Mouse (Mus musculus): Measurements from ENCODE around the gene Tomm22. TPM values are rescaled to one million over a fixed set of nuclear protein-coding genes. Genes with fewer than 3 reads are reported as not detected.

The Tomm22 gene
- polyA plus RNA-seq, 1 experiment from 2014 or later = 250 TPM

GRCm38 (mm10) chr15:79697558-79698187 lies 27.0 kb downstream of the Tomm22 start:
- H3K4me3 ChIP-seq = no peak overlapping the region
- no peak for DNase-seq (ENCODE audit: low spot score)
- no peak overlapping the region for H3K27ac ChIP-seq (replicated peaks)
- H3K4me1 ChIP-seq = peaks cover 26% of the 10 kb centered on the region
- no peaks in the 10 kb centered on the region for H3K27me3 ChIP-seq (replicated peaks; ENCODE audit: low read depth, poor library complexity, severe bottlenecking)
- peaks cover 51% of the 10 kb centered on the region for H3K36me3 ChIP-seq (replicated peaks)
- WGBS = 85% methylated on average over 9 of the region's 9 CpGs
- no peaks in the 10 kb centered on the region for H3K9me3 ChIP-seq

GRCm38 (mm10) chr15:79706603-79707214 lies 36.0 kb downstream of the Tomm22 start:
- peaks cover 58% of the 10 kb centered on the region for H3K36me3 ChIP-seq (replicated peaks)
- no peak overlapping the region for H3K27ac ChIP-seq (replicated peaks)
- H3K4me3 ChIP-seq = no peak overlapping the region
- DNase-seq (ENCODE audit: low spot score) = no peak
- H3K9me3 ChIP-seq = no peaks in the 10 kb centered on the region
- 89% methylated on average over 17 of the region's 17 CpGs for WGBS
- H3K4me1 ChIP-seq = no peaks in the 10 kb centered on the region
- H3K27me3 ChIP-seq (replicated peaks; ENCODE audit: low read depth, poor library complexity, severe bottlenecking) = no peaks in the 10 kb centered on the region

GRCm38 (mm10) chr15:79708229-79708822 lies 37.7 kb downstream of the Tomm22 start:
- Histone ChIP-seq H3K36me3 (replicated peaks) (peaks cover 74% of the 10 kb centered on the region), H3K4me3 (no peak overlapping the region), H3K27ac (replicated peaks) (no peak overlapping the region), H3K27me3 (replicated peaks; ENCODE audit: low read depth, poor library complexity, severe bottlenecking) (no peaks in the 10 kb centered on the region), H3K9me3 (no peaks in the 10 kb centered on the region), H3K4me1 (no peaks in the 10 kb centered on the region)
- 91% methylated on average over 5 of the region's 5 CpGs for WGBS
- no peak for DNase-seq (ENCODE audit: low spot score)

GRCm38 (mm10) chr15:79715646-79716045 lies 45.0 kb downstream of the Tomm22 start:
- no peaks in the 10 kb centered on the region for H3K9me3 ChIP-seq
- no peaks in the 10 kb centered on the region for H3K27me3 ChIP-seq (replicated peaks; ENCODE audit: low read depth, poor library complexity, severe bottlenecking)
- no peak overlapping the region for H3K4me3 ChIP-seq
- H3K27ac ChIP-seq (replicated peaks) = no peak overlapping the region
- no peak for DNase-seq (ENCODE audit: low spot score)
- WGBS = 93% methylated on average over 7 of the region's 7 CpGs
- H3K36me3 ChIP-seq (replicated peaks) = peaks cover 100% of the 10 kb centered on the region
- H3K4me1 ChIP-seq = peaks cover 2% of the 10 kb centered on the region; the same call in 1 of the 2 replicates

GRCm38 (mm10) chr15:79716710-79717109 lies 46.0 kb downstream of the Tomm22 start:
- no peak overlapping the region for H3K4me3 ChIP-seq
- DNase-seq (ENCODE audit: low spot score) = no peak
- WGBS = 91% methylated on average over 6 of the region's 6 CpGs
- H3K27ac ChIP-seq (replicated peaks) = no peak overlapping the region
- H3K27me3 ChIP-seq (replicated peaks; ENCODE audit: low read depth, poor library complexity, severe bottlenecking) = no peaks in the 10 kb centered on the region
- no peaks in the 10 kb centered on the region for H3K9me3 ChIP-seq
- peaks cover 11% of the 10 kb centered on the region for H3K4me1 ChIP-seq
- H3K36me3 ChIP-seq (replicated peaks) = peaks cover 98% of the 10 kb centered on the region

- Histone ChIP-seq H3K36me3 (replicated peaks) (peaks cover 91% of the 10 kb centered on the region), H3K27me3 (replicated peaks; ENCODE audit: low read depth, poor library complexity, severe bottlenecking) (no peaks in the 10 kb centered on the region), H3K4me1 (peaks cover 11% of the 10 kb centered on the region), H3K9me3 (no peaks in the 10 kb centered on the region), H3K4me3 (no peak overlapping the region), H3K27ac (replicated peaks) (no peak overlapping the region)
- 87% methylated on average over 8 of the region's 8 CpGs for WGBS
- DNase-seq (ENCODE audit: low spot score) = no peak
These were observed 49.6 kb downstream of the Tomm22 start for GRCm38 (mm10) chr15:79720267-79720666.

- Histone ChIP-seq H3K27ac (replicated peaks) (0 out of 2 replicates have a peak overlapping the region, but pooled peaks have one; percentile 14), H3K4me3 (no peak overlapping the region), H3K4me1 (peaks cover 11% of the 10 kb centered on the region), H3K36me3 (replicated peaks) (peaks cover 91% of the 10 kb centered on the region), H3K27me3 (replicated peaks; ENCODE audit: low read depth, poor library complexity, severe bottlenecking) (no peaks in the 10 kb centered on the region), H3K9me3 (no peaks in the 10 kb centered on the region)
- 82% methylated on average over 4 of the region's 4 CpGs for WGBS
- DNase-seq (ENCODE audit: low spot score) = no peak
These were observed 50.1 kb downstream of the Tomm22 start for GRCm38 (mm10) chr15:79720796-79721195.

Other genes starting within 250 kb of the Tomm22 start
- 143 and 156 TPM in 2 replicates for gene Csnk1e, start 215.3 kb upstream of the Tomm22 start, polyA plus RNA-seq (2016; fragmentation: Nextera tagmentation; extraction: Ambion mirVana)
- gene Kcnj4, start 165.6 kb upstream of the Tomm22 start, polyA plus RNA-seq (2016; fragmentation: Nextera tagmentation; extraction: Ambion mirVana) = not detected in 2 replicates
- 7.1 and 8.8 TPM in 2 replicates for gene Kdelr3, start 154.4 kb upstream of the Tomm22 start, polyA plus RNA-seq (2016; fragmentation: Nextera tagmentation; extraction: Ambion mirVana)
- gene Ddx17, start 124.1 kb upstream of the Tomm22 start, polyA plus RNA-seq (2016; fragmentation: Nextera tagmentation; extraction: Ambion mirVana) = 43.7 and 44.9 TPM in 2 replicates
- gene Dmc1, start 65.8 kb upstream of the Tomm22 start, polyA plus RNA-seq (2016; fragmentation: Nextera tagmentation; extraction: Ambion mirVana) = 1.2 and 1.4 TPM in 2 replicates
- 2.0 and 2.3 TPM in 2 replicates for gene Fam227a, start 11.9 kb upstream of the Tomm22 start, polyA plus RNA-seq (2016; fragmentation: Nextera tagmentation; extraction: Ambion mirVana)
- gene Cby1, start 11.7 kb upstream of the Tomm22 start, polyA plus RNA-seq (2016; fragmentation: Nextera tagmentation; extraction: Ambion mirVana) = 60.3 and 69.6 TPM in 2 replicates
- 22.9 and 23.9 TPM in 2 replicates for gene Josd1, start 17.1 kb downstream of the Tomm22 start, polyA plus RNA-seq (2016; fragmentation: Nextera tagmentation; extraction: Ambion mirVana)
- gene Gtpbp1, start 20.0 kb downstream of the Tomm22 start, polyA plus RNA-seq (2016; fragmentation: Nextera tagmentation; extraction: Ambion mirVana) = 47.7 and 51.6 TPM in 2 replicates
- 2.4 and 3.4 TPM in 2 replicates for gene Sun2, start 71.7 kb downstream of the Tomm22 start, polyA plus RNA-seq (2016; fragmentation: Nextera tagmentation; extraction: Ambion mirVana)
- 66.3 and 68.6 TPM in 2 replicates for gene Dnal4, start 107.0 kb downstream of the Tomm22 start, polyA plus RNA-seq (2016; fragmentation: Nextera tagmentation; extraction: Ambion mirVana)
- gene Nptxr, start 133.9 kb downstream of the Tomm22 start, polyA plus RNA-seq (2016; fragmentation: Nextera tagmentation; extraction: Ambion mirVana) = 1.8 and 2.2 TPM in 2 replicates
- not detected in 2 replicates for gene Npcd, start 163.4 kb downstream of the Tomm22 start, polyA plus RNA-seq (2016; fragmentation: Nextera tagmentation; extraction: Ambion mirVana)
- gene Cbx6, start 163.8 kb downstream of the Tomm22 start, polyA plus RNA-seq (2016; fragmentation: Nextera tagmentation; extraction: Ambion mirVana) = 16.1 and 18.1 TPM in 2 replicates
- gene Apobec3, start 220.8 kb downstream of the Tomm22 start, polyA plus RNA-seq (2016; fragmentation: Nextera tagmentation; extraction: Ambion mirVana) = 7.7 and 8.4 TPM in 2 replicates